Mouse (Mus musculus) forebrain, postnatal 0 days (tissue): ENCODE results near the gene Usp29. TPM values are rescaled to one million over a fixed set of nuclear protein-coding genes. Genes with fewer than 3 reads are reported as not detected.

Source experiments
- ATAC-seq: fragments of 200-750 bp; cut with Nextera tagmentation; 2 replicates; pipeline ENCODE4 v1.8.0; 2017; ENCODE audit warnings: mild to moderate bottlenecking, moderate library complexity
- DNase-seq: peaks from one replicate; pipeline ENCODE4 v3.0.0-alpha.2; 2015
- H3K27ac ChIP-seq: fragments of 300-500 bp; sonication (generic); 2 replicates; pipeline ENCODE4 v1.5.1; 2014; ENCODE audit warnings: low read depth, mild to moderate bottlenecking, antibody characterized with exemption, low read length, moderate library complexity, mixed read lengths
- H3K27me3 ChIP-seq: fragments of 300-500 bp; sonication (generic); 2 replicates; pipeline ENCODE4 v1.6.1; 2014; ENCODE audit warnings: mild to moderate bottlenecking, low read length, mixed read lengths; ENCODE audit not compliant: insufficient read depth
- H3K36me3 ChIP-seq: fragments of 300-500 bp; sonication (generic); 2 replicates; pipeline ENCODE4 v1.6.1; 2014; ENCODE audit warnings: mild to moderate bottlenecking, moderate library complexity; ENCODE audit not compliant: insufficient read depth
- H3K4me1 ChIP-seq: fragments of 300-500 bp; sonication (generic); 2 replicates; pipeline ENCODE4 v1.6.1; 2014; ENCODE audit warnings: antibody characterized with exemption; ENCODE audit not compliant: insufficient read depth
- H3K4me2 ChIP-seq: fragments of 300-500 bp; sonication (generic); 2 replicates; pipeline ENCODE4 v1.6.1; 2014; ENCODE audit warnings: low read depth, mild to moderate bottlenecking, moderate library complexity
- H3K4me3 ChIP-seq: fragments of 300-500 bp; sonication (generic); 2 replicates; pipeline ENCODE4 v1.5.1; 2014; ENCODE audit warnings: low read depth, low read length, mixed read lengths
- H3K9ac ChIP-seq: fragments of 300-500 bp; sonication (generic); 2 replicates; pipeline ENCODE4 v1.6.1; 2014; ENCODE audit warnings: mild to moderate bottlenecking
- H3K9me3 ChIP-seq: fragments of 300-500 bp; sonication (generic); 2 replicates; pipeline ENCODE4 v1.6.1; 2016; ENCODE audit warnings: low read length
- CTCF ChIP-seq: sonication (generic); IDR thresholded peaks from 2 replicates; pipeline ENCODE4 v1.5.1; 2016; ENCODE audit warnings: antibody characterized with exemption, control low read depth, low read depth
- WGBS: fragments of 180-500 bp; shearing (Covaris S2); extraction: QIAGEN DNeasy Blood & Tissue Kit; methylation state at CpG from one replicate; pipeline ENCODE4 v1.1.7; 2014; 5-methylcytosine and 5-hydroxymethylcytosine counted together
- polyA plus RNA-seq: library from polyadenylated mRNA; unstranded; fragments of >200 nt; fragmentation: Nextera tagmentation; extraction: Ambion mirVana; gene quantifications from 2 replicates; pipeline ENCODE4 v1.2.1, GENCODE M21; 2015
- total RNA-seq: library from RNA; depleted of rRNA; stranded (reverse); fragments of >200 nt; gene quantifications from 2 replicates; pipeline ENCODE4 v1.2.3, GENCODE M21; 2014

The Usp29 gene
- total and polyA plus RNA-seq, 2 experiments from 2014 or later, result 21.9 to 97.8 TPM

DNA sequence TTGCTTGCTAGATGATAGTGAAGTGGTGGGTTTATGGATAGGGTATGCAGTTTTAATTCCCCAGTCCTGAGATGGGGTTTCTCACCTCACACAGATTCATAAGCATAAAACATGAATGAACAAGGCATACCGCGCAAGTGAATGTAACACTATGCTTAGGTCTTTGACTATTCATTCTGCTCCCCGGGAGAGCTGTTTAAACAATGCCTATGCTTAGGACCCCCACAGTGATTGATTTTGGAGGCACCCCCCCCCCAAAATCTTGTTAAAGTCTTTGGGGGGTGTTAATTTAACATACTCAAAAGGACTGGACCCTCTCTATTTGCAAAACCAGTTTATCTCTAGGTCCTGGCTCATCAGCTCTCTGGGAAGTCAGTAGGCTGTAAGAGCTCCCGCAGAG, 1.6 kb downstream of the Usp29 start:
- 0 out of 2 replicates have a peak, but pooled peaks cover 7% of the 10 kb centered on the region for H3K9me3 ChIP-seq
- peak overlapping the region; percentile 52 for H3K4me2 ChIP-seq
- 52% methylated on average over 4 of the region's 4 CpGs for WGBS
- H3K9ac ChIP-seq, result peak overlapping the region; percentile 72; the same call in 1 of the 2 replicates
- H3K27ac ChIP-seq, result no peak overlapping the region
- no peak for ATAC-seq
- peak overlapping the region; percentile 54 for H3K4me3 ChIP-seq
- peak; percentile 24 for DNase-seq
- H3K27me3 ChIP-seq, result no peaks in the 10 kb centered on the region
- no peaks in the 10 kb centered on the region for H3K4me1 ChIP-seq
- no peaks in the 10 kb centered on the region for H3K36me3 ChIP-seq
- TF ChIP-seq CTCF, result no peak

DNA sequence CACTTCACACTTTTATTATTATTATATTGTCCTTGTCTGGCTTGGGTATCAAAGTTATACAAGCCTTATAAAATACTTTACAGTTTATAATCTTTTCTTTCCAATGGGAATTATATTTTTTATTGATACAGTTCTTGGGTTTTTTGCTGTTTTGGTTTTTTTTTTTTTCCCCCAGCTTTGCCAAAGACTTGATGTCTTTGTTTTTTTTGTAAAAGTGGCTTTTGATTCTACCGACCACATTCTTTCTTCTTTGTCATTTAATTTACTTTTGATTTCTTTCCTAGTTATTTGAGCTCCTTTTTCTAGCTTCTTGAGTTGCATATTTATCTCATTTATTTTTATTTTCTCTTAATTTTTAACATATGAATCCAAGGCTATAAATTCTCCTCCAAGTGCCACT, 5.7 kb downstream of the Usp29 start:
- no peak overlapping the region for H3K4me3 ChIP-seq
- no peak overlapping the region for H3K27ac ChIP-seq
- 62% methylated on average over 1 of the region's 1 CpGs for WGBS
- DNase-seq (no peak), ATAC-seq (no peak)
- H3K9ac ChIP-seq, result no peak overlapping the region
- H3K36me3 ChIP-seq, result no peaks in the 10 kb centered on the region
- H3K9me3 ChIP-seq, result no peaks in the 10 kb centered on the region
- no peaks in the 10 kb centered on the region for H3K27me3 ChIP-seq
- no peak for TF ChIP-seq CTCF
- H3K4me2 ChIP-seq, result no peak overlapping the region
- no peaks in the 10 kb centered on the region for H3K4me1 ChIP-seq

DNA sequence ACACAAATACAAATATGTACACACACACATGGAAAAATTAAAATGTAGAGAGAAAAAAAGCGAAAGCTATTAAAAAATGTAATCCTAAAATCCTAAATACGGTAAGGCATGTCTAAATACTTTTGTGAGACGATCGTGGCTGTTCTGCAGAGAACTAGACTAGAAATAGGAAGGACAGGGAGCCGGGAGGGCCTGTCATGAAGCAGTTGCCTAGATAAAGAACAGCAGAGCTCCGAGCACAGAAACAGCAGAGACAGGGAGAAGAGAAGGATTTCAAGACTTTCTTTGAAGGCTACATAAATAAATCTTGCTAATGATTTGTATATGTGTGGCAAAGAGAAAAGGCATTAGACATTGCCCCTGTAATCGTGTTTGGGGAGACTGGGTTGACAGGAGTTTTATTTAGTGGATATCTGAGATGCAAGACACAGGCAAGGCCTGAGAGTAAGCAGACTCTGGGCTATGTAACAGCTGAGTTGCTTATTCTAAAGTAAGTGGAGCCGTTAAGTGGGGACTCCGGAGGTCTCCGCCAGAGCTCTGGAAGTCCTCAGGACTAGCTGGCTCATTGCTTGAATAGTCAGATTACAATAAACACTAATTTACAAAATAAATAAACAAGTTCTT, 14.0 kb downstream of the Usp29 start:
- WGBS, result 71% methylated on average over 10 of the region's 10 CpGs
- no peak for TF ChIP-seq CTCF
- H3K4me2 ChIP-seq, result no peak overlapping the region
- DNase-seq (no peak), ATAC-seq (no peak)
- no peak overlapping the region for H3K27ac ChIP-seq
- H3K9me3 ChIP-seq, result no peaks in the 10 kb centered on the region
- no peaks in the 10 kb centered on the region for H3K27me3 ChIP-seq
- no peak overlapping the region for H3K4me3 ChIP-seq
- no peaks in the 10 kb centered on the region for H3K4me1 ChIP-seq
- no peak overlapping the region for H3K9ac ChIP-seq
- H3K36me3 ChIP-seq, result no peaks in the 10 kb centered on the region

DNA sequence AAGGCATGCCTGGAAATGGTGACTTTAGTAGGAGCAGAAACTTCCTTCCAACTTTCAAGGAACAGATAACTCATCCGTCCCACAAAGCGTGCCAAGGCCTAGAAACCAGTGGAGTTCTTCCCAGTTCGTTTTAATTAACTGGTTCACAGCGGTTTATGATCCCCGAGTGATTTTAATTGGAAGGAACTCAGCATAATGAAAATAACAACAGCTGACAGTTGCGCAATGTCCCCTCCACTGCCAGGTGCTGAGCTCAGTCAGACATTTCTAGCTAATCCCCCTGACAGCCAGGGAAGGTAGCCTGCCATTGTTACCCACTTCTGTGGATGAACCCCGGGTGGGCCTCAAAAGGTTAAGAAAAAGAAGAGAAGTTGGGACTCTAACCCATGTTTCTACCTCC, 18.8 kb downstream of the Usp29 start:
- Histone ChIP-seq H3K4me3 (no peak overlapping the region), H3K27me3 (no peaks in the 10 kb centered on the region), H3K9me3 (no peaks in the 10 kb centered on the region), H3K36me3 (no peaks in the 10 kb centered on the region), H3K9ac (no peak overlapping the region), H3K4me2 (no peak overlapping the region), H3K27ac (no peak overlapping the region), H3K4me1 (no peaks in the 10 kb centered on the region)
- ATAC-seq (no peak), DNase-seq (no peak)
- WGBS, result 30% methylated on average over 7 of the region's 7 CpGs
- no peak for TF ChIP-seq CTCF

DNA sequence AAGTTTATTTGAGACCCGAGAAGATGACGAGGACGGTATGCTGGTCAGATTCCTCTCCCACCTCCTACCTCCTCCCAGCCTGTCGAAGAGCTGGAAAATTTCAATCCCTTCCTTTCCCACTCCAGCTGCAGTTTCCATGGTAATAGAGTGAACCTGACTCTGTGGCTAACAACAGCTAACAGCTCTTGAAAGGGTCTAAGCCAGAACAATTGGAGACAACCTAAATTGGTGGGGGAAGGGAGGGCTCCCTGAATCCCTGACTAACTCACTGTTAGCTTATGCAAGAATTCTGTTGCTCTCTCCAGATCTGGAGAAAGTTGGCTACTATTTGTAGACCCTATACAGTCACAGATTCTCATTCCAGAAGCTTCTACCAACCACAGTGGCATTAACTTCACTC, 23.1 kb downstream of the Usp29 start:
- no peak for TF ChIP-seq CTCF
- no peaks in the 10 kb centered on the region for H3K27me3 ChIP-seq
- DNase-seq, result peak; percentile 41
- no peak overlapping the region for H3K27ac ChIP-seq
- no peaks in the 10 kb centered on the region for H3K4me1 ChIP-seq
- WGBS, result 15% methylated on average over 4 of the region's 4 CpGs
- H3K4me3 ChIP-seq, result no peak overlapping the region
- no peak overlapping the region for H3K4me2 ChIP-seq
- H3K9me3 ChIP-seq, result no peaks in the 10 kb centered on the region
- peak; percentile 94 for ATAC-seq
- no peak overlapping the region for H3K9ac ChIP-seq
- no peaks in the 10 kb centered on the region for H3K36me3 ChIP-seq

DNA sequence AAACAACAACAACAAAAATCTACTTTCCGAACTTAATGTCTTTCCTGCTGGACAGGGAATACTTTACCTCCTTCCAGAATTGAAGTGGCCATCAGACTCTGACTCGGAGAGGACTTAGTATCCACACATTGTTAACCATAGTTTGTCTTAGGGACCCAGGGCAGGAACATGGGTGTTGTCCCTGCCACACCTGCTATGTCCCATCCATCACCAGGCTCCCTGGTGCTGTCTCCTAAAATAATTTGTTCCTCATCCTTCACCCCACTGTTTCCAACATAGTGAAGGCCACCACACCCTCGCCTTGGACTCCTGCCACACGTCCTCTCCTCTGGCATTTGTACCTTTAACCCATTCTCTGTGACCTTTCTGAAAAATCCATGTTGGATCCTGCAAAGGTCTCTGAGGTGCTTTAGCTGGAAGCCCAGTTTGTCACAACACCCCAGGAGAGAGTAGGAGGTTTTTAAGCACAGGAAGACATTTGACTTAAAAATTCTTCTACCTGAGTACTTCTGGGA, 26.5 kb downstream of the Usp29 start:
- Histone ChIP-seq H3K27ac (no peak overlapping the region), H3K9me3 (no peaks in the 10 kb centered on the region), H3K4me1 (no peaks in the 10 kb centered on the region), H3K36me3 (no peaks in the 10 kb centered on the region), H3K4me2 (no peak overlapping the region), H3K9ac (no peak overlapping the region), H3K27me3 (no peaks in the 10 kb centered on the region), H3K4me3 (no peak overlapping the region)
- DNase-seq (no peak), ATAC-seq (no peak)
- WGBS, result 85% methylated on average over 4 of the region's 4 CpGs
- TF ChIP-seq CTCF, result no peak

DNA sequence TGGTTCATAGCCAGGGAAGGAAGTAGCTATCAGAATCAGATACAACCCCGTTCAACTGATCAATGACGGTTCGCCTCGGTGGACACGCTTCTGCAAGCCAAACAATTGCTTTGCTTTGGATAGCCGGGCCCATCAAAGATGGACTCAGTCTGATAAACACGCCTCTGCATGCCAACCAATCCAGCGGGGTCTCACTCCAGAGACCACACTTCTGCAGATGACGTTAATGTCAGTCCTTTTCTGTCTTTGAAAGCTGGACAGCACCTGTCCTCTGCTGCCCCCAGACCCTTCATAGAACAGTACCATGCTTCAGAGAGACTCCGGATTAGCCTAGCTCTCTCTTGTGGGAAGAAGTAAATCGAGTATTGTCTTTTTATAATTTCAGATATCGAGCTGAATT, 29.3 kb downstream of the Usp29 start:
- DNase-seq, result no peak
- Histone ChIP-seq H3K36me3 (no peaks in the 10 kb centered on the region), H3K9me3 (no peaks in the 10 kb centered on the region), H3K27ac (no peak overlapping the region), H3K4me3 (no peak overlapping the region), H3K4me1 (no peaks in the 10 kb centered on the region), H3K4me2 (no peak overlapping the region), H3K27me3 (no peaks in the 10 kb centered on the region), H3K9ac (no peak overlapping the region)
- no peak for ATAC-seq
- 77% methylated on average over 12 of the region's 12 CpGs for WGBS
- TF ChIP-seq CTCF, result no peak
